Mouse (Mus musculus): ENCODE results near the gene Ndufs7.
"Not testable (repeated sequence)": the region's sequence is repeated elsewhere in the genome, so short reads cannot be mapped to it uniquely, and the experiment has no call there.

- not testable (repeated sequence) for TF ChIP-seq GATA1 (IDR thresholded peaks at IDR 0.05; ENCODE audit: borderline replicate concordance, low read length); FLI1 (IDR thresholded peaks at IDR 0.05; ENCODE audit: low read length)
Observed at GRCm38 (mm10) chr10:80211547-80212103, 37.3 kb upstream of the Ndufs7 start.

All from megakaryocyte, embryonic 14.5 days (primary cell).